Mouse (Mus musculus): ENCODE results near the gene Abraxas2. TPM values are rescaled to one million over a fixed set of nuclear protein-coding genes. Genes with fewer than 3 reads are reported as not detected.

Gene Abraxas2
- polyA plus RNA-seq, 1 experiment from 2014 or later, result 50.4 TPM

DNA sequence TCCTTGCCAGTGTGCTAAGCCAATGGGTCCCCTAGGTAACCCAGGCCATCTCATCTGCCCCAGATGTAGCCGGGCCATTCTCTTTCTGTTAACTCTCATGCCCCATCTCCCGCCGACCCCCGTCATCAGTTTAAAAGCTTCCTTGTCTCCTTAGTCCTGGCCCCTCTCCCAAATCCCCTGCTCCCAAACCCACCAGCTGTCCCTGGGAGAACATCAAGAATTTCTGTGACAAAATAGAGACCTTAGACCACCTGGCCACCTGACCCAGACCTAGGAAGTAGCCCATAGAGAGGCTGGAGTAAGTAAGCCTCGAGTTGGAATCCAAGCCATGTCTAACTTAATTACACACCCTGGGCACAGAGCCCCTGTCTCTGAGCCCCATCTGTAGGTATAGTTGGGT, 31.2 kb downstream of the Abraxas2 start:
- H3K4me1 ChIP-seq, result peaks cover 8% of the 10 kb centered on the region; the same call in 1 of the 2 replicates
- no peak overlapping the region for H3K4me2 ChIP-seq (replicated peaks)
- ATAC-seq (ENCODE audit: low FRiP score, low read depth), result no peak
- 93% methylated on average over 5 of the region's 5 CpGs for WGBS
- H3K9me3 ChIP-seq, result no peaks in the 10 kb centered on the region
- no peak overlapping the region for H3K9ac ChIP-seq
- H3K27ac ChIP-seq, result no peak overlapping the region
- H3K27me3 ChIP-seq, result no peaks in the 10 kb centered on the region
- H3K36me3 ChIP-seq, result peaks cover 3% of the 10 kb centered on the region; the same call in 1 of the 2 replicates
- H3K4me3 ChIP-seq, result no peak overlapping the region

- Histone ChIP-seq H3K27me3 (no peaks in the 10 kb centered on the region), H3K36me3 (no peaks in the 10 kb centered on the region), H3K4me3 (no peak overlapping the region), H3K9me3 (0 out of 2 replicates have a peak, but pooled peaks cover 1% of the 10 kb centered on the region), H3K4me1 (peaks cover 8% of the 10 kb centered on the region; the same call in 1 of the 2 replicates), H3K27ac (no peak overlapping the region), H3K4me2 (replicated peaks) (no peak overlapping the region), H3K9ac (no peak overlapping the region)
- ATAC-seq (ENCODE audit: low FRiP score, low read depth), result no peak
- WGBS, result 67% methylated on average over 5 of the region's 5 CpGs
Measured at GRCm38 (mm10) chr7:132891561-132892310, 32.7 kb downstream of the Abraxas2 start.

DNA sequence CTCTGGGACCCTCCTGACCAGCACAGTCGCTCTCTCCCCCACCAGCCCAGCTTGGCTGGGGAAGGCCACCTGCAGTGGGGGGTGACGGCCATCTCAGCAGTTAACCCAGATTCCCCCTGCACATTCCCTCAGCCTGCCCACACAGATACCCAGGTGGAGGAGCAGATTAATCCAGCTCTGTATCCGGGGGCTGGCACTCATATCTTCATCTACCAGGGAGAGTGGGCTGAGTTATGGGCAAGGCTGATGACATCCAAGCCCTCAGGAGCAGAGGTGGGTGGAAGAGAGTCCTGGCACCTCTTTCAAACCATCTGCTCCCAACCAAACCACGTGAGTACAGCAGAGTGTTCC, 33.3 kb downstream of the Abraxas2 start:
- Histone ChIP-seq H3K9ac (no peak overlapping the region), H3K4me1 (peaks cover 4% of the 10 kb centered on the region; the same call in 1 of the 2 replicates), H3K27me3 (no peaks in the 10 kb centered on the region), H3K4me3 (no peak overlapping the region), H3K36me3 (no peaks in the 10 kb centered on the region), H3K4me2 (replicated peaks) (no peak overlapping the region), H3K9me3 (0 out of 2 replicates have a peak, but pooled peaks cover 3% of the 10 kb centered on the region), H3K27ac (no peak overlapping the region)
- 56% methylated on average over 4 of the region's 4 CpGs for WGBS
- no peak for ATAC-seq (ENCODE audit: low FRiP score, low read depth)

- Histone ChIP-seq H3K9me3 (0 out of 2 replicates have a peak, but pooled peaks cover 3% of the 10 kb centered on the region), H3K4me1 (no peaks in the 10 kb centered on the region; the same call in 1 of the 2 replicates), H3K9ac (no peak overlapping the region), H3K27ac (no peak overlapping the region), H3K36me3 (no peaks in the 10 kb centered on the region), H3K4me2 (replicated peaks) (no peak overlapping the region), H3K27me3 (no peaks in the 10 kb centered on the region), H3K4me3 (no peak overlapping the region)
- ATAC-seq (ENCODE audit: low FRiP score, low read depth), result no peak
- WGBS, result 77% methylated on average over 7 of the region's 7 CpGs
Measured at GRCm38 (mm10) chr7:132892806-132893205, 33.8 kb downstream of the Abraxas2 start.

DNA sequence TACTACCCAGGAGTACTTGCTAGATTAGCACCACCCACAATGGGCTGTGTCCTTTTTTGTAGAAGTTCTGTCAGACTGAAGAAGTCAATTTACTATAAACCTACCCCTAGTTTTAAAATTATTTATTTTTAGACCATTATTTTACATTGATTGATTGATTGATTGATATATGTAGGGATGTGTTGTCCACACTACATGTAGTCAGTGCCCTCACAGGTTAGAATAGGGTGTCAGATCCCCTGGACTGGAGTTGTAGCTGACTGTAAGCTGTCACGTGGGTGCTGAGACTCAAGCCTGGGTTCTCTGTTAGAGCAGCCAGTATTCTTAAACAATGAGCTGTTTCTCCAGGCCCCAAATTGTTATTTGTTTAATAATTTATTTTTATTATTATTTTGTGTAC, 34.3 kb downstream of the Abraxas2 start:
- Histone ChIP-seq H3K36me3 (no peaks in the 10 kb centered on the region), H3K9me3 (peaks cover 6% of the 10 kb centered on the region; the same call in 1 of the 2 replicates), H3K4me2 (replicated peaks) (no peak overlapping the region), H3K4me3 (no peak overlapping the region), H3K27ac (no peak overlapping the region), H3K4me1 (no peaks in the 10 kb centered on the region), H3K9ac (no peak overlapping the region), H3K27me3 (no peaks in the 10 kb centered on the region)
- no peak for ATAC-seq (ENCODE audit: low FRiP score, low read depth)
- 89% methylated on average over 1 of the region's 1 CpGs for WGBS

- 74% methylated on average over 7 of the region's 7 CpGs for WGBS
- no peaks in the 10 kb centered on the region for H3K4me1 ChIP-seq
Measured at GRCm38 (mm10) chr7:132894841-132895555, 36.0 kb downstream of the Abraxas2 start.

DNA sequence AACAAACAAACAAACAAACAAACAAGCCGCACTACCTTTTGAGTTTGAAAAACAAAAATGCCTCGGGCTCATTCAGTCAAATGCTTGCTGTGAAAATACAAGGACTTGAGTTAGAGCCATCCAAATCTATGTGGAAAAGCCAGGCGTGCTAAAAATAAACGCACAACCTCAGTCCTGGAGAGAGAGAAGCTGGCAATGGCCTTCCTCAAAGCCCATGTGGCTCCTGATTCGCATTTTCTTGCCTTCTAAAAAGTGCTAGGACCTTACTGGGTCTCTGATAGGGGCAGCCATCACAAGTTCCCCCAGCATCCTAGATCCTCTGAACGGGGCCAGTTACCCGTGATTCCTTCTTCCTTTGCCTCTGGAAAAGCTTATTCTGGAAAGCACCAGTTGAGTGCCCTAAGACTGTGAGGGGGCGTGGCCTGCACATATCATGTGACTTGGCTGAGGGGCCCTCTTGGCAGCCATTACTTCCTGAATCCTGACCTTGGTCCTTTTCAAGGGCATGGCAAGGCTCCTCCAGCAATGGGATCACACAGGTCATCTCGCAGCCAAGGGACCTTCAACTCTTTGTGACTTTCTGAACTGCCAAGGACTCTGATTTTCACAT, 37.3 kb downstream of the Abraxas2 start:
- Histone ChIP-seq H3K4me1 (no peaks in the 10 kb centered on the region), H3K9me3 (peaks cover 7% of the 10 kb centered on the region; the same call in 1 of the 2 replicates), H3K4me3 (no peak overlapping the region), H3K27ac (no peak overlapping the region), H3K27me3 (no peaks in the 10 kb centered on the region), H3K36me3 (no peaks in the 10 kb centered on the region), H3K4me2 (replicated peaks) (no peak overlapping the region), H3K9ac (no peak overlapping the region)
- ATAC-seq (ENCODE audit: low FRiP score, low read depth), result no peak
- WGBS, result 87% methylated on average over 9 of the region's 9 CpGs

More at GRCm38 (mm10) chr7:132894841-132895555, 36.0 kb downstream of the Abraxas2 start:
- no peaks in the 10 kb centered on the region for H3K36me3 ChIP-seq
- H3K27ac ChIP-seq, result no peak overlapping the region
- H3K9me3 ChIP-seq, result peaks cover 7% of the 10 kb centered on the region; the same call in 1 of the 2 replicates
- no peak overlapping the region for H3K9ac ChIP-seq
- no peak for ATAC-seq (ENCODE audit: low FRiP score, low read depth)
- H3K4me2 ChIP-seq (replicated peaks), result no peak overlapping the region
- H3K27me3 ChIP-seq, result no peaks in the 10 kb centered on the region
- H3K4me3 ChIP-seq, result no peak overlapping the region

DNA sequence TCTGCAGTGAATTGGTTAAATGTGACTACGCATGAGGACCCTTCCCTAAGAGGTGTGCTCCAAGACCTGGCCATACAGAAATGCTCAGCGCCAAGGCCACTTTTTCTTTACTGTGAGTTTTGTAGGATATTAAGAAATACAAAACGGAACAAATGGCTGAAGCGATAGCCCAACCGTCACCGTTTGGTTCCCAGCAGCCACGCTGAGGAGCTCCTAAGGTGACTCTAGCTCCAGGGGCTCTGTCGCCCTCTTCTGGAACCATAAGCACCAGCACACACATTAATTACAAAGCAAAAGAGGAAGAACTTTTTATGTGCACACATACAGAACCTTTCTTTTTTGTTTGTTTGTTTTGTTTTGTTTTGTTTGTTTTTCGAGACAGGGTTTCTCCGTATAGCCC, 38.2 kb downstream of the Abraxas2 start:
- Histone ChIP-seq H3K9ac (no peak overlapping the region), H3K36me3 (no peaks in the 10 kb centered on the region), H3K27me3 (no peaks in the 10 kb centered on the region), H3K4me3 (no peak overlapping the region), H3K9me3 (peaks cover 7% of the 10 kb centered on the region; the same call in 1 of the 2 replicates), H3K4me2 (replicated peaks) (no peak overlapping the region), H3K4me1 (no peaks in the 10 kb centered on the region), H3K27ac (no peak overlapping the region)
- no peak for ATAC-seq (ENCODE audit: low FRiP score, low read depth)
- WGBS, result 82% methylated on average over 10 of the region's 10 CpGs

- peaks cover 7% of the 10 kb centered on the region; the same call in 1 of the 2 replicates for H3K9me3 ChIP-seq
- H3K4me2 ChIP-seq (replicated peaks), result no peak overlapping the region
- H3K4me1 ChIP-seq, result no peaks in the 10 kb centered on the region
- no peaks in the 10 kb centered on the region for H3K27me3 ChIP-seq
- 91% methylated on average over 2 of the region's 2 CpGs for WGBS
- H3K27ac ChIP-seq, result no peak overlapping the region
- no peak overlapping the region for H3K4me3 ChIP-seq
- H3K9ac ChIP-seq, result no peak overlapping the region
- no peaks in the 10 kb centered on the region for H3K36me3 ChIP-seq
- ATAC-seq (ENCODE audit: low FRiP score, low read depth), result no peak
Measured at GRCm38 (mm10) chr7:132898234-132898633, 39.2 kb downstream of the Abraxas2 start.

DNA sequence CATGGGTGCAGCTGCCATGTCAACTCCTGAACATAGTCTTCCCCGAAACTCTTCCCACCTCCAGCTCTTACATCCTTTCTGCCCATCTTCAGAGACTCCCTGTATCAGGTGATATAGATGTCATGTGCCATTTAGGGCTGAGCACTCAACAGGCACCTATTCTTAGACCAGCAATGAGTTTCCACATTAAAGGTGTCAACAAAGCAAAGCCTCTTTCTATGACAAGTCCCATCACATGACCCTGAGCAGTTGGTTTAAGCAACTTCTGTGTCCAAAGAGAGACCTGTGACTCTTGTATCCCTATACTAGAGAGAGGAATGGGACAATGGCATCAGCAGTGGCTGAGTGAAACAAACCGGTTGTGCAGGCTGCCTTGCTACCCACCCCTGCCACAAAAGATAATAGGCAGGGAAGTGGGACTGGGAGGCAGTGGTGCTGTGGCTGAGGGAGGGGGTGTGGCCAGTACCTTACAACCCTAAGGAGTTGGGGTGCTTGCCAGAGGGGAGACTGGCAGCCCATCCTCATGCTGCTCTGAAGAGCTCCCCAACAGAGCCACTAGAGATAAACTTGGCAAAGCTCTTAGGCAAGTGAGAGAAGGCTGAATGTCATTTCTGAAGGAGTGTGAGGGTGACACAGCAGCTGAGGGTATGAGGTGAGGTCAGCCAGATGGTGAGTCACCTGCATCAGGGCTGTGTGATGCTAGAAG, 42.0 kb downstream of the Abraxas2 start:
- peaks cover 7% of the 10 kb centered on the region; the same call in 1 of the 2 replicates for H3K9me3 ChIP-seq
- H3K27me3 ChIP-seq, result no peaks in the 10 kb centered on the region
- H3K27ac ChIP-seq, result no peak overlapping the region
- no peaks in the 10 kb centered on the region for H3K36me3 ChIP-seq
- WGBS, result 50% methylated on average over 2 of the region's 2 CpGs
- ATAC-seq (ENCODE audit: low FRiP score, low read depth), result no peak
- H3K4me2 ChIP-seq (replicated peaks), result no peak overlapping the region
- H3K4me1 ChIP-seq, result no peaks in the 10 kb centered on the region
- H3K9ac ChIP-seq, result no peak overlapping the region
- no peak overlapping the region for H3K4me3 ChIP-seq

DNA sequence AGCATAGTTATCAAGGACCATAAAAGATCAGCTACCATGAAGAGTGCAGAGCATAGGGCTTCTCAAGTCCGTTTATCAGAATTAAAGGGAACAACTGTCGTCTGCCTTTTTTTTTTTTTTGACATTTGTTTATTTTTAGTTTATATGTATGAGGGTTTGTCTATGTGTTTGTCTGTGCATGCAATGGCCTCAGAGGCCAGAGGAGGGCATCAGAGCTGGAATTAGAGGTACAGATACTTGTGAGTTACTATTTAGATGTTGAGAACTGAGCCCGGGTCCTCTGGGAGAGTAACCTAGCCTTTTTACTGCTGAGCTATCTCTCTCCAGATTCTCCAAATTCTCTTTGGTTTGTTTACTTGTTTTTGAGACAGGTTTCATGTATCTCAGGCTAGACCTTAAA, 44.8 kb downstream of the Abraxas2 start:
- no peaks in the 10 kb centered on the region for H3K4me1 ChIP-seq
- no peaks in the 10 kb centered on the region for H3K27me3 ChIP-seq
- ATAC-seq (ENCODE audit: low FRiP score, low read depth), result no peak
- H3K9ac ChIP-seq, result no peak overlapping the region
- H3K4me2 ChIP-seq (replicated peaks), result no peak overlapping the region
- peaks cover 10% of the 10 kb centered on the region; the same call in 1 of the 2 replicates for H3K9me3 ChIP-seq
- H3K4me3 ChIP-seq, result no peak overlapping the region
- no peaks in the 10 kb centered on the region for H3K36me3 ChIP-seq
- 79% methylated on average over 3 of the region's 3 CpGs for WGBS
- H3K27ac ChIP-seq, result no peak overlapping the region
